Mouse (Mus musculus) intestine, postnatal 0 days (tissue): ENCODE measurements at regions not wholly inside any gene's neighbourhood (a gene's known extent, or its start where the extent isn't known, plus 50 kb on each side); places are given as distances from the start of the nearest gene placed in this dataset.
A peak's percentile ranks its signal among the peaks of the same experiment; 100 is the strongest.
"Not testable (repeated sequence)": the region's sequence is repeated elsewhere in the genome, so short reads cannot be mapped to it uniquely, and the experiment has no call there.

ENCODE experiments used
- ATAC-seq: fragments of 200-750 bp; cut with Nextera tagmentation; 2 replicates; pipeline ENCODE4 v1.8.0; 2017; ENCODE audit warnings: mild to moderate bottlenecking, moderate TSS enrichment, moderate library complexity
- H3K27ac ChIP-seq: fragments of 300-500 bp; sonication (generic); 2 replicates; pipeline ENCODE4 v1.5.1; 2014; ENCODE audit warnings: mild to moderate bottlenecking, low read depth, low read length, moderate library complexity
- H3K27me3 ChIP-seq: fragments of 300-500 bp; sonication (generic); replicated peaks from 2 replicates; pipeline ENCODE4 v1.6.1; 2014; ENCODE audit warnings: low read length, mixed read lengths; ENCODE audit not compliant: control insufficient read depth, insufficient read depth
- H3K36me3 ChIP-seq: fragments of 300-500 bp; sonication (generic); 2 replicates; pipeline ENCODE4 v1.6.1; 2014; ENCODE audit warnings: mild to moderate bottlenecking, moderate library complexity; ENCODE audit not compliant: control insufficient read depth, insufficient read depth
- H3K4me1 ChIP-seq: fragments of 300-500 bp; sonication (generic); replicated peaks from 2 replicates; pipeline ENCODE4 v1.6.1; 2014; ENCODE audit warnings: antibody characterized with exemption, low read length, mixed read lengths; ENCODE audit not compliant: control insufficient read depth, insufficient read depth
- H3K4me2 ChIP-seq: fragments of 300-500 bp; sonication (generic); replicated peaks from 2 replicates; pipeline ENCODE4 v1.6.1; 2014; ENCODE audit warnings: low read depth, mild to moderate bottlenecking, moderate library complexity
- H3K4me3 ChIP-seq: fragments of 300-500 bp; sonication (generic); 2 replicates; pipeline ENCODE4 v1.5.1; 2014; ENCODE audit warnings: low read depth, low read length
- H3K9ac ChIP-seq: fragments of 300-500 bp; sonication (generic); 2 replicates; pipeline ENCODE4 v1.6.1; 2014; ENCODE audit warnings: mild to moderate bottlenecking, low read depth, low read length
- H3K9me3 ChIP-seq: fragments of 300-500 bp; sonication (generic); 2 replicates; pipeline ENCODE4 v1.6.1; 2016; ENCODE audit warnings: mixed run types; ENCODE audit not compliant: control insufficient read depth
- CTCF ChIP-seq: sonication (generic); IDR thresholded peaks from 2 replicates; pipeline ENCODE4 v1.5.1; 2016; ENCODE audit warnings: low read depth, mild to moderate bottlenecking, control low read depth, antibody characterized with exemption, moderate library complexity
- WGBS: fragments of 180-500 bp; shearing (Covaris S2); extraction: QIAGEN DNeasy Blood & Tissue Kit; methylation state at CpG from one replicate; pipeline ENCODE4 v1.1.7; 2014; 5-methylcytosine and 5-hydroxymethylcytosine counted together

DNA sequence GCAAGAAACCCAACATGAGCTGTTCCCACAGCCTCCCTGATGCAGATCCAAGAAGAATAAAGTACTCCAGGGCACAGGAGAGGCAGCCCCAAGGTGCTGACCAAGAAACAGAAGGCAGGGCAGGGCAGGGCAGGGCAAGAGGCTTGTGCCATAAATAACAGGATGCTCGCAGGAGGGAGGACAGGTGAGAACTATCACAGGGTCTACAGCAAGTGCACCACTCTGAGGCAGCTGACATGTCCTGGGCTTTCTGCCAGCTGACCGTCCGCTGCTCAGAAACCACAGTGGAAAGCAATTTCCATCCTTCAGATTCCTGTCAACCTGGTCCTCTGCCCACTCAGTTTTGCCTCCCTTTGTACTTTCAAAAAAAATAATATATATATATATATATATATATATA is 77.0 kb upstream of the Xcl1 start:
- no peak for ATAC-seq
- TF ChIP-seq CTCF: no peak
- Histone ChIP-seq H3K9me3 (no peaks in the 10 kb centered on the region), H3K36me3 (no peaks in the 10 kb centered on the region), H3K4me2 (no peak overlapping the region), H3K4me1 (no peaks in the 10 kb centered on the region), H3K27ac (no peak overlapping the region), H3K9ac (no peak overlapping the region), H3K4me3 (no peak overlapping the region), H3K27me3 (no peaks in the 10 kb centered on the region)
- WGBS: 39% methylated on average over 3 of the region's 3 CpGs

DNA sequence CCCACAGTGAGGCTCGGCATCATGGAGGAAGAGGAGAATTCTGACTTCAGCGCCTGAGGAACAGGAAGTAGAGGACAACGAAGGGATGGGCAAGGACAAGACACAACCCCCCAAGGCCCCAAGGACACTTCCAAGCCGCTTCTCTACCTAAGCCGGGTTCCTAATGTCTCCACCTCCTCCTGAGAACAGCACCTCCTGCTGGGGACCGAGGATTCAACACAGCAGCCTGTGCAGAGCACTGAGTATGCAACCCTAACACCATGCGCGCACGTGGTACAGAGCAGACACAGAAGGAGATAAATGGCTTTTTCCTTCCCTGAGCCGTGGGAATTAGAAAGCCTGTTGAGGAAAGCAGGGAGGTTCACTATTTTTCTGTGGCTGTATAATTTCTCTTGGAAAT is 64.2 kb upstream of the Xcl1 start:
- Histone ChIP-seq H3K27me3 (no peaks in the 10 kb centered on the region), H3K9ac (no peak overlapping the region), H3K4me3 (no peak overlapping the region), H3K4me2 (no peak overlapping the region), H3K36me3 (no peaks in the 10 kb centered on the region), H3K27ac (no peak overlapping the region), H3K9me3 (no peaks in the 10 kb centered on the region), H3K4me1 (no peaks in the 10 kb centered on the region)
- 66% methylated on average over 10 of the region's 10 CpGs for WGBS
- no peak for ATAC-seq
- TF ChIP-seq CTCF: peak; percentile 60

DNA sequence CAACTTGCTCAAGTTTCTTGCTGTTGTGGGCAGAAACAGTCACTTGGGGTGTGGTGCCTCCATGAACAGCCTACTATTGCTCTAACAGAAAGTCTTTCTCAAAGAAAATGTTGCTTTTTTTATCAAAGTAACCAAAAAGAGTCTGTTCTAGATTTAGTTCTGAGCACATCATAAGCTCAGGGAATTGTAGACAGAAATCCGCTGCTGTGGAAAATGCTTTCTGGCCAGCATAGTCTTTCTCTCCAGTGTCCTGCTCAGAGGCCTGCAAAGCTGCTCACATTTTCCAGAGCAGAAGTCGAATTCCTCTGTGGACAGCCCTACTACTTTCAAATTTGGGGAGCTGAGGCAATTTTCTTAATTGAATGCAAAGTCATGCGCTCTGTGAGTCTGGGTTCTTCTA is 63.3 kb upstream of the Xcl1 start:
- H3K9me3 ChIP-seq: no peaks in the 10 kb centered on the region
- WGBS: 82% methylated on average over 3 of the region's 3 CpGs
- no peak for ATAC-seq
- H3K27me3 ChIP-seq: no peaks in the 10 kb centered on the region
- no peaks in the 10 kb centered on the region for H3K4me1 ChIP-seq
- no peak overlapping the region for H3K4me2 ChIP-seq
- H3K36me3 ChIP-seq: no peaks in the 10 kb centered on the region
- no peak for TF ChIP-seq CTCF
- H3K9ac ChIP-seq: no peak overlapping the region
- H3K4me3 ChIP-seq: no peak overlapping the region
- H3K27ac ChIP-seq: no peak overlapping the region

DNA sequence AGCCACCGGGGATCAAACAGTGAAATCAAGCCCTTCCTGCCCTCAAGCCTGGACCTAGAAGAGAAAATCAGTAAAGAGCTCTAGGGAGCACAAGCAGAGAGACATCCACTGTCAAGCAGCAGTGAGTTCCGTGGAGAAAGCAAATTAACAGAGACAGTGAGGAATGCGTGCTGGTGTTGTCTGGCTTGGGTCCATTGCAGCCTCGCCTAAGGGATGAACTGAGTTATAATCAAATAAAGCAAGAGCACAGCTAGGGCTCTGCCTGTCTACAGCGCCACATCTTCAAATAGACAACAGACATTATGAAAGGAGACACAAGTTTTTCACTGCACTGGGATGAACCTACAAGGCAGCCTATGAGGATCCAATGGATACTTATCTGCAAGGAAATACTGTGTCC is 62.3 kb upstream of the Xcl1 start:
- no peak for TF ChIP-seq CTCF
- WGBS: 41% methylated on average over 5 of the region's 5 CpGs
- no peaks in the 10 kb centered on the region for H3K27me3 ChIP-seq
- H3K4me2 ChIP-seq: no peak overlapping the region
- no peaks in the 10 kb centered on the region for H3K9me3 ChIP-seq
- H3K4me3 ChIP-seq: no peak overlapping the region
- H3K9ac ChIP-seq: no peak overlapping the region
- H3K4me1 ChIP-seq: no peaks in the 10 kb centered on the region
- no peaks in the 10 kb centered on the region for H3K36me3 ChIP-seq
- no peak for ATAC-seq
- H3K27ac ChIP-seq: no peak overlapping the region

DNA sequence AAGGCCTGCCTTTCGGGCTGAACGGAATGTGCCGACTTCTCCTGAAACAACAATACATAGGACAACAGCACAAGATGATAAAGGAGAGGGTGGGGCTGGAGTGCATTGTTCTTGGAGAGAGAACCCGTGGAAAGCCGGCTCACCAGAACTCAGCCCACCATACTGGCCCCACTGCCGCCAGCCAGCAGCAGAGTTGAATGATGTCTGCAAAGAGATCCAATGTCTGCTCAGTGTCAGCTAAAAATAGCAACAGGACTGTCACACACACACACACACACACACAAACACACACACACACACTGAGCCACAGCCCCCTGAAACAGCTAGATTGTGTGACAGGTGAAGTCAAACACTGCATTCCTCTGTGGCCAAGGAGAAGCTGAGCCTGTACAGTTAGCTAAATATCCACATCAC is 58.9 kb upstream of the Xcl1 start:
- WGBS: 7% methylated on average over 6 of the region's 6 CpGs
- no peak overlapping the region for H3K4me3 ChIP-seq
- no peaks in the 10 kb centered on the region for H3K9me3 ChIP-seq
- ATAC-seq: no peak
- H3K27ac ChIP-seq: no peak overlapping the region
- H3K9ac ChIP-seq: no peak overlapping the region
- no peaks in the 10 kb centered on the region for H3K4me1 ChIP-seq
- H3K27me3 ChIP-seq: no peaks in the 10 kb centered on the region
- TF ChIP-seq CTCF: no peak
- H3K4me2 ChIP-seq: no peak overlapping the region
- no peaks in the 10 kb centered on the region for H3K36me3 ChIP-seq

DNA sequence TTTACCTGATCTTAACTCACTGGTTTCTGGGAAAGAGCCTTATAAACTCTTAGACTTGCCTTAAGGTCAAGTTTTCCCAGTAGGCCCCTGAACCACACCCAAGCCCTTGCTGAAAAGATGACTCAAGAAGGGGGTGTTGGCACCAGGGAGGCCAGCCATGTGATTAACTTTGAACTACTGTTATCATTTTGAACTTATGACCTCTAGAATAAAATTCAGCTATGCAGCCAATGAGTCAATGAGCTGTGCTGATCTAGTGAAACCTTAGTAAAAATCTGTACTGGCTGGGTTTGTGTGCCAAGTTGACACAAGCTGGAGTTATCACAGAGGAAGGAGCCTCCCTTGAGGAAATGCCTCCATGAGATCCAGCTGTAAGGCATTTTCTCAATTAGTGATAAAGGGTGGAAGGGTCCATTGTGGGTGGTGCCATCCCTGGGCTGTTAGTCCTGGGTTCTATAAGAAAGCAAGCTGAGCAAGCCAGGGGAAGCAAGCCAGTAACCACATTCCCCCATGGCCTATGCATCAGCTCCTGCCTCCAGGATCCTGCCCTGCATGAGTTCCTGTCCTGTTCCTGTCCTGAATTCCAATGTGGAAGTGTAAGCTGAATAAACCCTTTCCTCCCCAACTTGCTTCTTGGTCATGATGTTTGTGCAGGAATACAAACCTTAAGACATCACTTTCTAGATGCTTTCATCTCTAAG is 58.0 kb upstream of the Xcl1 start:
- not testable (repeated sequence) for H3K27me3 ChIP-seq, H3K9ac ChIP-seq, H3K9me3 ChIP-seq, H3K4me3 ChIP-seq, H3K36me3 ChIP-seq, H3K4me1 ChIP-seq, H3K27ac ChIP-seq, H3K4me2 ChIP-seq
- ATAC-seq: peak; percentile 92

DNA sequence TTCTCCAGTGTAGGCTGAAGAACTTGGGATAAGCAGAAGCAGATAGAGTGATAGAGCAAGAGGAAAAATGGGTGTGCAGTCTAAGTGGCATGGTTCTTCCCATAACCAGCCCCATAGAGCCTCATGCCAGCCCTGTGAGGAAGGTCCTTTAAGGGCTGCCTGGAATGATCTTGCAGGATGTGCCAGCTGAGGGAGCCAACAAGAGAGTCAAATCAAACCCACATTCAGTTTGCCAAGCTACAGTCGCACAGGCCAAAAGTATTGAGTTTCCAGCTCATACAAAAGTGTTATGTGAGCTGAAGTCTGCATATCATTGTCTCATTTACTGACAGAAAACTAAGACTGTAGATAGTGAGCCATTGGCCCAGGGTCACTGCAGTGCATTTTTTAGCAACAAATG is 53.7 kb upstream of the Xcl1 start:
- Histone ChIP-seq H3K4me3 (no peak overlapping the region), H3K27me3 (no peaks in the 10 kb centered on the region), H3K9ac (no peak overlapping the region), H3K36me3 (no peaks in the 10 kb centered on the region), H3K4me1 (no peaks in the 10 kb centered on the region), H3K4me2 (no peak overlapping the region), H3K9me3 (no peaks in the 10 kb centered on the region), H3K27ac (no peak overlapping the region)
- TF ChIP-seq CTCF: no peak
- WGBS: 91% methylated on average over 1 of the region's 1 CpGs
- ATAC-seq: no peak
